Mouse (Mus musculus) myocyte (in vitro differentiated cells): ENCODE measurements around the gene Dock7. TPM values are rescaled to one million over a fixed set of nuclear protein-coding genes. Genes with fewer than 3 reads are reported as not detected.

ENCODE experiments used
- H3K27me3 ChIP-seq: one replicate; pipeline ENCODE4 v1.6.1; 2011; ENCODE audit not compliant: control insufficient read depth, insufficient read depth, insufficient read length
- H3K36me3 ChIP-seq: one replicate; pipeline ENCODE4 v1.6.1; 2011; ENCODE audit not compliant: control insufficient read depth, insufficient read depth
- H3K4me2 ChIP-seq: one replicate; pipeline ENCODE4 v1.6.1; 2011; ENCODE audit warnings: low read depth, control low read depth
- H3K4me3 ChIP-seq: one replicate; pipeline ENCODE4 v1.5.1; 2011; ENCODE audit warnings: mild to moderate bottlenecking, control low read depth, moderate library complexity
- H3K79me2 ChIP-seq: one replicate; pipeline ENCODE4 v1.6.1; 2011; ENCODE audit not compliant: control insufficient read depth, insufficient read depth
- H3ac ChIP-seq: one replicate; pipeline ENCODE4 v1.6.1; 2011; ENCODE audit not compliant: control insufficient read depth, insufficient read length
- CEBPB ChIP-seq: IDR thresholded peaks from 2 replicates; pipeline ENCODE4 v1.6.1; 2011; ENCODE audit warnings: mild to moderate bottlenecking, moderate library complexity; ENCODE audit not compliant: poor library complexity, insufficient read depth, severe bottlenecking
- E2F4 ChIP-seq: IDR thresholded peaks from one replicate; pipeline ENCODE4 v1.6.1; 2011; ENCODE audit warnings: mild to moderate bottlenecking, control low read depth, moderate library complexity; ENCODE audit not compliant: insufficient read depth
- MAX ChIP-seq: IDR thresholded peaks from one replicate; pipeline ENCODE4 v1.6.1; 2011; ENCODE audit warnings: low read depth, mild to moderate bottlenecking, control low read depth
- MYOD1 ChIP-seq, 3 experiments: IDR thresholded peaks; one replicate each; pipeline ENCODE4 v1.6.1; 2011; ENCODE audit warnings: control low read depth in 2 of 3, low read depth in 2 of 3, mild to moderate bottlenecking in 2 of 3, moderate library complexity in 1 of 3; ENCODE audit not compliant: insufficient read length in 2 of 3, control insufficient read depth in 1 of 3
- MYOG ChIP-seq, 3 experiments: IDR thresholded peaks; one replicate each; pipeline ENCODE4 v1.6.1; 2011; ENCODE audit warnings: control low read depth in 2 of 3, low read depth in 2 of 3, mild to moderate bottlenecking in 2 of 3; ENCODE audit not compliant: insufficient read length in 2 of 3, control insufficient read depth in 1 of 3, insufficient read depth in 1 of 3
- POLR2A ChIP-seq: IDR thresholded peaks from one replicate; pipeline ENCODE4 v1.6.1; 2011; ENCODE audit warnings: low read depth, mild to moderate bottlenecking, control low read depth, moderate library complexity; ENCODE audit not compliant: insufficient read length
- POLR2AphosphoS2 ChIP-seq: IDR thresholded peaks from one replicate; pipeline ENCODE4 v1.6.1; 2011; ENCODE audit warnings: low read depth, control low read depth; ENCODE audit not compliant: insufficient read length
- REST ChIP-seq: IDR thresholded peaks from one replicate; pipeline ENCODE4 v1.6.1; 2011; ENCODE audit warnings: mild to moderate bottlenecking, control low read depth, moderate library complexity; ENCODE audit not compliant: insufficient read depth, insufficient read length
- SRF ChIP-seq: IDR thresholded peaks from one replicate; pipeline ENCODE4 v1.6.1; 2011; ENCODE audit warnings: low read depth; ENCODE audit not compliant: control insufficient read depth, insufficient read length
- TCF12 ChIP-seq: IDR thresholded peaks from one replicate; pipeline ENCODE4 v1.6.1; 2011; ENCODE audit warnings: mild to moderate bottlenecking, control low read depth; ENCODE audit not compliant: poor library complexity, insufficient read depth, severe bottlenecking
- TCF3 ChIP-seq: IDR thresholded peaks from one replicate; pipeline ENCODE4 v1.6.1; 2011; ENCODE audit warnings: low read depth, control low read depth; ENCODE audit not compliant: insufficient read length
- USF1 ChIP-seq: IDR thresholded peaks from one replicate; pipeline ENCODE4 v1.6.1; 2011; ENCODE audit warnings: low read depth, mild to moderate bottlenecking, control low read depth, moderate library complexity
- polyA plus RNA-seq: library from polyadenylated mRNA; unstranded; fragments of >200 nt; fragmentation: generic; extraction: Trizol; gene quantifications from one replicate; pipeline ENCODE4 v1.2.1, GENCODE M21; 2012; ENCODE audit warnings: missing spikeins

The Dock7 gene
- polyA plus RNA-seq, 1 experiment, result 24.7 TPM

- H3ac ChIP-seq, result no peak overlapping the region
- no peak for TF ChIP-seq MAX
- TF ChIP-seq E2F4, result no peak
- TF ChIP-seq CEBPB, result no peak
- TF ChIP-seq MYOD1 (IDR thresholded peaks at IDR 0.05; ENCODE audit: control insufficient read depth in 1 of 3, insufficient read length in 2 of 3, low read depth in 2 of 3), result no peak
- TF ChIP-seq USF1, result no peak
- no peak for TF ChIP-seq POLR2AphosphoS2
- TF ChIP-seq SRF, result no peak
- no peak for TF ChIP-seq MYOG (IDR thresholded peaks at IDR 0.05; ENCODE audit: control insufficient read depth in 1 of 3, insufficient read depth in 1 of 3, insufficient read length in 2 of 3, low read depth in 2 of 3)
- no peaks in the 10 kb centered on the region for H3K79me2 ChIP-seq
- peak overlapping the region; percentile 24 for H3K4me3 ChIP-seq
- peak overlapping the region; percentile 98 for H3K4me2 ChIP-seq
- no peaks in the 10 kb centered on the region for H3K36me3 ChIP-seq
- H3K27me3 ChIP-seq, result no peaks in the 10 kb centered on the region
Observed at GRCm38 (mm10) chr4:99160899-99161298, 40.2 kb upstream of the Dock7 start.

GRCm38 (mm10) chr4:99160414-99160813 lies 39.7 kb upstream of the Dock7 start:
- Histone ChIP-seq H3K79me2 (no peaks in the 10 kb centered on the region), H3K36me3 (no peaks in the 10 kb centered on the region), H3K4me2 (peak overlapping the region; percentile 98), H3K4me3 (peak overlapping the region; percentile 24), H3ac (no peak overlapping the region), H3K27me3 (no peaks in the 10 kb centered on the region)
- TF ChIP-seq TCF3, result no peak
- TF ChIP-seq TCF12, result no peak
- TF ChIP-seq POLR2AphosphoS2, result no peak
- no peak for TF ChIP-seq MYOG (IDR thresholded peaks at IDR 0.05; ENCODE audit: control insufficient read depth in 1 of 3, insufficient read depth in 1 of 3, insufficient read length in 2 of 3, low read depth in 2 of 3)
- TF ChIP-seq CEBPB, result no peak
- TF ChIP-seq SRF, result no peak
- no peak for TF ChIP-seq MYOD1 (IDR thresholded peaks at IDR 0.05; ENCODE audit: control insufficient read depth in 1 of 3, insufficient read length in 2 of 3, low read depth in 2 of 3)
- TF ChIP-seq REST, result no peak

GRCm38 (mm10) chr4:99158495-99158894 lies 37.8 kb upstream of the Dock7 start:
- TF ChIP-seq CEBPB, result peak; percentile 84
- no peak for TF ChIP-seq TCF12

GRCm38 (mm10) chr4:99156641-99157307 lies 36.1 kb upstream of the Dock7 start:
- TF ChIP-seq TCF12 (no peak), E2F4 (no peak), MYOG (IDR thresholded peaks at IDR 0.05; ENCODE audit: control insufficient read depth in 1 of 3, insufficient read depth in 1 of 3, insufficient read length in 2 of 3, low read depth in 2 of 3) (no peak), MYOD1 (IDR thresholded peaks at IDR 0.05; ENCODE audit: control insufficient read depth in 1 of 3, insufficient read length in 2 of 3, low read depth in 2 of 3) (no peak), CEBPB (no peak), USF1 (no peak), REST (no peak), POLR2AphosphoS2 (no peak), TCF3 (no peak), POLR2A (no peak), SRF (no peak), MAX (no peak)
- Histone ChIP-seq H3ac (no peak overlapping the region), H3K27me3 (no peaks in the 10 kb centered on the region), H3K79me2 (no peaks in the 10 kb centered on the region), H3K4me3 (no peak overlapping the region), H3K4me2 (no peak overlapping the region), H3K36me3 (no peaks in the 10 kb centered on the region)

More at GRCm38 (mm10) chr4:99158495-99158894, 37.8 kb upstream of the Dock7 start:
- H3K27me3 ChIP-seq, result no peaks in the 10 kb centered on the region
- no peak overlapping the region for H3K4me3 ChIP-seq
- no peak overlapping the region for H3ac ChIP-seq
- H3K36me3 ChIP-seq, result no peaks in the 10 kb centered on the region
- no peaks in the 10 kb centered on the region for H3K79me2 ChIP-seq
- H3K4me2 ChIP-seq, result peak overlapping the region; percentile 10

GRCm38 (mm10) chr4:99151885-99152558 lies 31.3 kb upstream of the Dock7 start:
- H3K4me3 ChIP-seq, result no peak overlapping the region

More at GRCm38 (mm10) chr4:99151885-99152558, 31.3 kb upstream of the Dock7 start:
- Histone ChIP-seq H3K27me3 (no peaks in the 10 kb centered on the region), H3K4me2 (no peak overlapping the region), H3K36me3 (no peaks in the 10 kb centered on the region), H3K79me2 (no peaks in the 10 kb centered on the region), H3ac (no peak overlapping the region)
- TF ChIP-seq POLR2AphosphoS2, result no peak
- TF ChIP-seq E2F4, result no peak
- no peak for TF ChIP-seq MAX
- no peak for TF ChIP-seq CEBPB
- TF ChIP-seq TCF3, result no peak
- no peak for TF ChIP-seq REST
- TF ChIP-seq USF1, result no peak
